Mouse (Mus musculus): ENCODE measurements around the gene Mrpl50. TPM values are rescaled to one million over a fixed set of nuclear protein-coding genes. Genes with fewer than 3 reads are reported as not detected.

Mrpl50 gene
- polyA plus RNA-seq, 2 experiments = 30.0 to 74.3 TPM

GRCm38 (mm10) chr4:49553380-49553779 is 32.5 kb upstream of the Mrpl50 start:
- no peak for DNase-seq (ENCODE audit: low spot score)
- H3K4me3 ChIP-seq (replicated peaks; ENCODE audit: low read length) = no peak overlapping the region
- 69% methylated on average over 5 of the region's 5 CpGs for WGBS

GRCm38 (mm10) chr4:49549383-49549782 is 28.5 kb upstream of the Mrpl50 start, which contains the start of gene Aldob:
Gene Aldob, minus strand, starts transcription at chr4:49549546.
- H3K4me3 ChIP-seq (replicated peaks; ENCODE audit: low read length) = no peak within 1 kb of the TSS
- H3K36me3 ChIP-seq (ENCODE audit: control insufficient read depth, insufficient read depth, low read length) = no peaks in the 10 kb centered on the region
- ATAC-seq (ENCODE audit: low FRiP score, low read depth) (no peak), DNase-seq (ENCODE audit: low spot score) (no peak)
- H3K27ac ChIP-seq (replicated peaks; ENCODE audit: low read depth, low read length) = no peak within 1 kb of the TSS
- no peak within 1 kb of the TSS for H3K4me2 ChIP-seq (replicated peaks; ENCODE audit: low read depth, low read length, severe bottlenecking)
- no peaks in the 10 kb centered on the region for H3K9me3 ChIP-seq (ENCODE audit: control insufficient read depth, low read length)
- H3K9ac ChIP-seq (ENCODE audit: low read depth, low read length, severe bottlenecking) = no peak within 1 kb of the TSS
- H3K27me3 ChIP-seq (ENCODE audit: control insufficient read depth, insufficient read depth, low read length) = no peaks in the 10 kb centered on the region
- 49% methylated on average over 3 of the region's 3 CpGs for WGBS
- no peaks in the 10 kb centered on the region for H3K4me1 ChIP-seq (ENCODE audit: control insufficient read depth, insufficient read depth, low read length)
- TF ChIP-seq POLR2A (IDR thresholded peaks at IDR 0.05; ENCODE audit: borderline replicate concordance, extremely low read depth, insufficient read depth, insufficient read length) = no peak

More at GRCm38 (mm10) chr4:49553380-49553779, 32.5 kb upstream of the Mrpl50 start:
- Histone ChIP-seq H3K9ac (ENCODE audit: low read depth, low read length, severe bottlenecking) (no peak overlapping the region), H3K36me3 (ENCODE audit: control insufficient read depth, insufficient read depth, low read length) (no peaks in the 10 kb centered on the region), H3K9me3 (ENCODE audit: control insufficient read depth, low read length) (no peaks in the 10 kb centered on the region), H3K27me3 (ENCODE audit: control insufficient read depth, insufficient read depth, low read length) (no peaks in the 10 kb centered on the region), H3K27ac (replicated peaks; ENCODE audit: low read depth, low read length) (no peak overlapping the region), H3K4me1 (ENCODE audit: control insufficient read depth, insufficient read depth, low read length) (no peaks in the 10 kb centered on the region), H3K4me2 (replicated peaks; ENCODE audit: low read depth, low read length, severe bottlenecking) (no peak overlapping the region)
- ATAC-seq (ENCODE audit: low FRiP score, low read depth) = no peak
- TF ChIP-seq POLR2A (IDR thresholded peaks at IDR 0.05; ENCODE audit: borderline replicate concordance, extremely low read depth, insufficient read depth, insufficient read length) = no peak

- no peak overlapping the region for H3K9ac ChIP-seq (ENCODE audit: low read depth, low read length, severe bottlenecking)
- no peak overlapping the region for H3K27ac ChIP-seq (replicated peaks; ENCODE audit: low read depth, low read length)
- WGBS = 83% methylated on average over 7 of the region's 7 CpGs
- H3K36me3 ChIP-seq (ENCODE audit: control insufficient read depth, insufficient read depth, low read length) = no peaks in the 10 kb centered on the region
- ATAC-seq (ENCODE audit: low FRiP score, low read depth) (no peak), DNase-seq (ENCODE audit: low spot score) (no peak)
- no peak overlapping the region for H3K4me3 ChIP-seq (replicated peaks; ENCODE audit: low read length)
- no peak for TF ChIP-seq POLR2A (IDR thresholded peaks at IDR 0.05; ENCODE audit: borderline replicate concordance, extremely low read depth, insufficient read depth, insufficient read length)
- H3K4me2 ChIP-seq (replicated peaks; ENCODE audit: low read depth, low read length, severe bottlenecking) = no peak overlapping the region
- H3K9me3 ChIP-seq (ENCODE audit: control insufficient read depth, low read length) = no peaks in the 10 kb centered on the region
- no peaks in the 10 kb centered on the region for H3K27me3 ChIP-seq (ENCODE audit: control insufficient read depth, insufficient read depth, low read length)
- no peaks in the 10 kb centered on the region for H3K4me1 ChIP-seq (ENCODE audit: control insufficient read depth, insufficient read depth, low read length)
Measured at GRCm38 (mm10) chr4:49547544-49548219, 26.8 kb upstream of the Mrpl50 start.

- no peak for ATAC-seq (ENCODE audit: low FRiP score, low read depth)
- Histone ChIP-seq H3K27me3 (ENCODE audit: control insufficient read depth, insufficient read depth, low read length) (no peaks in the 10 kb centered on the region), H3K9me3 (ENCODE audit: control insufficient read depth, low read length) (no peaks in the 10 kb centered on the region), H3K36me3 (ENCODE audit: control insufficient read depth, insufficient read depth, low read length) (no peaks in the 10 kb centered on the region), H3K4me3 (replicated peaks; ENCODE audit: low read length) (no peak overlapping the region), H3K4me1 (ENCODE audit: control insufficient read depth, insufficient read depth, low read length) (no peaks in the 10 kb centered on the region), H3K4me2 (replicated peaks; ENCODE audit: low read depth, low read length, severe bottlenecking) (no peak overlapping the region), H3K9ac (ENCODE audit: low read depth, low read length, severe bottlenecking) (no peak overlapping the region), H3K27ac (replicated peaks; ENCODE audit: low read depth, low read length) (no peak overlapping the region)
- WGBS = 70% methylated on average over 6 of the region's 6 CpGs
- DNase-seq (ENCODE audit: low spot score) = no peak
- TF ChIP-seq POLR2A (IDR thresholded peaks at IDR 0.05; ENCODE audit: borderline replicate concordance, extremely low read depth, insufficient read depth, insufficient read length) = no peak
Measured at GRCm38 (mm10) chr4:49546873-49547543, 26.1 kb upstream of the Mrpl50 start.

GRCm38 (mm10) chr4:49546026-49546425 is 25.1 kb upstream of the Mrpl50 start:
- Histone ChIP-seq H3K9me3 (ENCODE audit: control insufficient read depth, low read length) (no peaks in the 10 kb centered on the region), H3K27me3 (ENCODE audit: control insufficient read depth, insufficient read depth, low read length) (no peaks in the 10 kb centered on the region), H3K4me1 (ENCODE audit: control insufficient read depth, insufficient read depth, low read length) (no peaks in the 10 kb centered on the region), H3K36me3 (ENCODE audit: control insufficient read depth, insufficient read depth, low read length) (no peaks in the 10 kb centered on the region), H3K9ac (ENCODE audit: low read depth, low read length, severe bottlenecking) (no peak overlapping the region), H3K4me2 (replicated peaks; ENCODE audit: low read depth, low read length, severe bottlenecking) (no peak overlapping the region), H3K4me3 (replicated peaks; ENCODE audit: low read length) (no peak overlapping the region), H3K27ac (replicated peaks; ENCODE audit: low read depth, low read length) (no peak overlapping the region)
- no peak for ATAC-seq (ENCODE audit: low FRiP score, low read depth)
- WGBS = 89% methylated on average over 2 of the region's 2 CpGs
- no peak for DNase-seq (ENCODE audit: low spot score)
- TF ChIP-seq POLR2A (IDR thresholded peaks at IDR 0.05; ENCODE audit: borderline replicate concordance, extremely low read depth, insufficient read depth, insufficient read length) = no peak

Measured in limb, embryonic 14.5 days (tissue).